Mouse (Mus musculus): ENCODE measurements around the gene Zfp362.

Zfp362 gene

GRCm38 (mm10) chr4:128801675-128802465, 4.0 kb downstream of the Zfp362 start:
- no peak for DNase-seq (ENCODE audit: low spot score)

GRCm38 (mm10) chr4:128796788-128797187, 9.1 kb downstream of the Zfp362 start:
- no peak for DNase-seq (ENCODE audit: low spot score)

- DNase-seq (ENCODE audit: low spot score), result no peak
Measured at GRCm38 (mm10) chr4:128795596-128795995, 10.2 kb downstream of the Zfp362 start.

- no peak for DNase-seq (ENCODE audit: low spot score)
Measured at GRCm38 (mm10) chr4:128794198-128794597, 11.6 kb downstream of the Zfp362 start.

GRCm38 (mm10) chr4:128793710-128794109, 12.1 kb downstream of the Zfp362 start:
- peak; percentile 47 for DNase-seq (ENCODE audit: low spot score)

- peak; percentile 77 for DNase-seq (ENCODE audit: low spot score)
Measured at GRCm38 (mm10) chr4:128789646-128790045, 16.2 kb downstream of the Zfp362 start.

GRCm38 (mm10) chr4:128788108-128788507, 17.7 kb downstream of the Zfp362 start:
- DNase-seq (ENCODE audit: low spot score), result no peak

GRCm38 (mm10) chr4:128787023-128787939, 18.6 kb downstream of the Zfp362 start:
- no peak for DNase-seq (ENCODE audit: low spot score)

- DNase-seq (ENCODE audit: low spot score), result no peak
Measured at GRCm38 (mm10) chr4:128785921-128786654, 19.8 kb downstream of the Zfp362 start.

GRCm38 (mm10) chr4:128784950-128785631, 20.8 kb downstream of the Zfp362 start:
- DNase-seq (ENCODE audit: low spot score), result no peak

GRCm38 (mm10) chr4:128782645-128783044, 23.2 kb downstream of the Zfp362 start:
- no peak for DNase-seq (ENCODE audit: low spot score)

- no peak for DNase-seq (ENCODE audit: low spot score)
Measured at GRCm38 (mm10) chr4:128782037-128782436, 23.8 kb downstream of the Zfp362 start.

- DNase-seq (ENCODE audit: low spot score), result no peak
Measured at GRCm38 (mm10) chr4:128777593-128777992, 28.3 kb downstream of the Zfp362 start.

GRCm38 (mm10) chr4:128776568-128777289, 29.1 kb downstream of the Zfp362 start:
- peak; percentile 81 for DNase-seq (ENCODE audit: low spot score)

- peak; percentile 50 for DNase-seq (ENCODE audit: low spot score)
Measured at GRCm38 (mm10) chr4:128774467-128774866, 31.4 kb downstream of the Zfp362 start.

- DNase-seq (ENCODE audit: low spot score), result no peak
Measured at GRCm38 (mm10) chr4:128773820-128774219, 32.0 kb downstream of the Zfp362 start.

GRCm38 (mm10) chr4:128770698-128771097, 35.1 kb downstream of the Zfp362 start:
- DNase-seq (ENCODE audit: low spot score), result no peak

GRCm38 (mm10) chr4:128769569-128770355, 36.1 kb downstream of the Zfp362 start:
- DNase-seq (ENCODE audit: low spot score), result no peak

- DNase-seq (ENCODE audit: low spot score), result peak; percentile 35
Measured at GRCm38 (mm10) chr4:128768120-128768519, 37.7 kb downstream of the Zfp362 start.

- DNase-seq (ENCODE audit: low spot score), result peak; percentile 56
Measured at GRCm38 (mm10) chr4:128766929-128767328, 38.9 kb downstream of the Zfp362 start.

All from urinary bladder, postnatal 14 days (tissue).